Mouse (Mus musculus) stomach, postnatal 0 days (tissue): ENCODE measurements around the gene Ccne1.

Experiments used
- CTCF ChIP-seq: IDR thresholded peaks from 2 replicates; pipeline ENCODE4 v1.5.1; 2016; ENCODE audit warnings: antibody characterized with exemption, low read depth, mild to moderate bottlenecking, moderate library complexity
- EP300 ChIP-seq: optimal IDR thresholded peaks from 2 replicates; pipeline ENCODE3; 2016; ENCODE audit warnings: antibody characterized with exemption

DNA sequence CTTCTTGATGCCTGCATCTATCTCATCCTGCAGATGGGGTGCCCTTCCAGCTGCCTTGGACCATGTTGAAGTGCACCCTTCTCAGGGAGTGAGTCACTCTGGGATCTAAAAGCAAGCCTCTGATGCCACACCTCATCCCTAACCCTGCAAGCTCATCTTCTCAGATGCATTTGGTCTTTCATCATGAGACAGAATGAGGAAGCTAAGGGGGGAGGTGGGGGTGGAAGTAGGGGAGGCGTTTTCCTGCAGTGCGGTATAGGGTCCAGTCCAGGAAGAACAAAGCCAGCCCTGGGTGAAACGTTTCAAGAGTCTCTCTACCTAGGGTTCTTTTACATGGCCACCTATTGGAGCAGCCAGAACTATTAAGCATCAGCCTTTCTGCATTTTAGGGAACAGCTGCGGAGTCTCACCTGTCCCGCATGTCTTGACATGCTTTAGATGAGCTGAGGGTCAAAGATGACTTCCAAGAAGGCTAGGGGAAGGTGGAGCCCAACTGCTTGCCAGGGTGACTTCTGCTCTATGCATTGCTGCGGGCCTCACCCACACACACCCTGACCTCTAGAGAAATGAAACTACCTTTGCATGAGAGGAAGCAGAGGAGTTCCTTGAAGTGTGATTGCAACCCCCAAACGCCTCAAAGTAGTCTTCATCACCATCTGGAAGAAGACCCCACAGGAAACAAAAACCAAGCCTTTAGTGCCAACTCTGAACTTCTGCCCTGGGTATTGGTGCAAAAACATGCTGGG, 17.2 kb downstream of the Ccne1 start:
- no peak for TF ChIP-seq EP300
- TF ChIP-seq CTCF = no peak
